7 mouse cellular contexts compared by ENCODE assay signal in the genomic region with DNA sequence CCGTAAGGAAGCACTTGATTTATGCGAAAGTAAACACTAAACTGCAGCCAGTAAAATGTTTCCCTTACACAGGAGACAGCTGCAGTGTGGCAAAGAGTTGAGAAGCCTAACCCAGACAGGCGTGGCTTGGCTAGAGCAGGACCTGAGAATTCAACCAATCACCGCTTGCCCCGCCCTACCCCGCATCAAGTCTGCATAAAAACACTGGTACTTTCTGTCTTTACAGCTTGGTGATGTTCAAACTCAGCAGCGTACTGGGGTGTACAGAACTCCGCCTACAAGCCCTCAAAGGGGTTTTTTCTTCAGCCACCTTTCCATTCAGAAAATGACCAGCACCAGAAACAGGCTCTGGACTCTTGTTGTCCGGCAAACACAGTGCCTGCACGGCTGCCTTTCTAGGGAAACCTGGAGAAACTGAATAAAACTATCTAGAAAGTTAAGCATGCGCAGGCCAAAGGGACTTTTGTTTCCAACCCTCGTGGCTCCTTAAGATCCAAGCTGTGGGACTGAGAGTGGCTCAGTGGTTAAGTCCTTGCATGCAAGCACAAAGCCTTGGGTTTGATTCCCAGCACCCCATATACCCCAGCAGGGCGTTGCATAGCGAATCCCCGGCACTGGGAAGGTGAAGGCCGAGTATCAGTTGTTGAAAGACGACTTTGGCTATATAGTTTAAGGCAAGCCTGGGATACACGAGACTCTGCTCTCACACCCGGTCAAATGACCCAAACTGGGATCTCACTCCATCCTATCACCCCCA. TPM values are rescaled to one million over a fixed set of nuclear protein-coding genes. Genes with fewer than 3 reads are reported as not detected.
DNase-seq lines count a peak whose midpoint lies in the region; ATAC-seq lines count a peak whose summit lies in the region.

No protein-coding gene starts in this region.

- DNase-seq in MEL-GATA-1-ER (ENCODE audit: extremely low read depth, low read depth) = peak; percentile 88
- DNase-seq in brain, adult 2 months (ENCODE audit: low read depth, low spot score) = peak; percentile 78
- DNase-seq in heart, postnatal 10 days = peak; percentile 60 to 64
- DNase-seq in kidney, postnatal 4 days = peak; percentile 80 to 87
- DNase-seq in spleen, postnatal 36 days (ENCODE audit: low spot score in 2 of 2) = peak; percentile 69 to 81

- peak; percentile 81 for ATAC-seq in erythroid progenitor cell, adult 5-6 weeks (replicated peaks; ENCODE audit: low FRiP score, poor library complexity, severe bottlenecking)
- peak; percentile 68 for ATAC-seq in megakaryocyte progenitor cell, adult 5-6 weeks (replicated peaks; ENCODE audit: poor library complexity)

- intact Hi-C loops in heart, postnatal 10 days (cut with DNase I) = loop anchor here (5.0 kb wide), 1 partner anchor 55 kb away; no protein-coding TSS in a partner anchor

RNA-seq across cellular contexts. Expression of a gene that starts 0.9 kb away (rescaled TPM):
- 5.8 and 8.0 TPM in 2 replicates for total RNA-seq in erythroid progenitor cell, adult 5-6 weeks (2015; ENCODE audit: low replicate concordance)
- total RNA-seq in erythroid progenitor cell, adult 5-6 weeks (2017; ENCODE audit: low replicate concordance) = 18.7 and 19.3 TPM in 2 replicates
- total RNA-seq in heart, postnatal 10 days (2021) = 1 to 10 TPM; 1.5 to 2.3 TPM
- 0.37 and 0.91 TPM in 2 replicates for total RNA-seq in megakaryocyte progenitor cell, adult 5-6 weeks (2015)
- total RNA-seq in megakaryocyte progenitor cell, adult 5-6 weeks (2017) = 0.68 and 0.79 TPM in 2 replicates

RNA-seq across cellular contexts. Expression of a gene that starts 7.7 kb away (rescaled TPM):
- total RNA-seq in erythroid progenitor cell, adult 5-6 weeks (2015; ENCODE audit: low replicate concordance) = 108 and 118 TPM in 2 replicates
- 89.5 and 99.1 TPM in 2 replicates for total RNA-seq in erythroid progenitor cell, adult 5-6 weeks (2017; ENCODE audit: low replicate concordance)
- 100 to 1,000 TPM; 121 to 124 TPM for total RNA-seq in heart, postnatal 10 days (2021)
- 42.9 and 52.3 TPM in 2 replicates for total RNA-seq in megakaryocyte progenitor cell, adult 5-6 weeks (2015)
- total RNA-seq in megakaryocyte progenitor cell, adult 5-6 weeks (2017) = 28.1 and 28.3 TPM in 2 replicates

RNA-seq across cellular contexts. Expression of a gene that starts 22.5 kb away (rescaled TPM):
- not detected in 2 replicates for total RNA-seq in erythroid progenitor cell, adult 5-6 weeks (2015; ENCODE audit: low replicate concordance)
- not detected in 2 replicates for total RNA-seq in erythroid progenitor cell, adult 5-6 weeks (2017; ENCODE audit: low replicate concordance)
- not detected for total RNA-seq in heart, postnatal 10 days (2021)
- total RNA-seq in megakaryocyte progenitor cell, adult 5-6 weeks (2015) = not detected in 2 replicates
- not detected in 2 replicates for total RNA-seq in megakaryocyte progenitor cell, adult 5-6 weeks (2017)

RNA-seq across cellular contexts. Expression of a gene that starts 56.2 kb away (rescaled TPM):
- 11.3 and 11.5 TPM in 2 replicates for total RNA-seq in erythroid progenitor cell, adult 5-6 weeks (2015; ENCODE audit: low replicate concordance)
- 5.4 and 9.2 TPM in 2 replicates for total RNA-seq in erythroid progenitor cell, adult 5-6 weeks (2017; ENCODE audit: low replicate concordance)
- 1 to 10 TPM; 2.7 to 3.4 TPM for total RNA-seq in heart, postnatal 10 days (2021)
- total RNA-seq in megakaryocyte progenitor cell, adult 5-6 weeks (2015) = 1.8 and 3.8 TPM in 2 replicates
- total RNA-seq in megakaryocyte progenitor cell, adult 5-6 weeks (2017) = 0.78 and 0.87 TPM in 2 replicates

RNA-seq across cellular contexts. Expression of a gene that starts 59.3 kb away (rescaled TPM):
- 0.42 TPM in 1 of 2 replicates, not detected in the other for total RNA-seq in erythroid progenitor cell, adult 5-6 weeks (2015; ENCODE audit: low replicate concordance)
- total RNA-seq in erythroid progenitor cell, adult 5-6 weeks (2017; ENCODE audit: low replicate concordance) = 1.8 TPM in 1 of 2 replicates, not detected in the other
- 1 to 10 TPM; 1.7 to 2.1 TPM for total RNA-seq in heart, postnatal 10 days (2021)
- 3.0 and 6.1 TPM in 2 replicates for total RNA-seq in megakaryocyte progenitor cell, adult 5-6 weeks (2015)
- total RNA-seq in megakaryocyte progenitor cell, adult 5-6 weeks (2017) = 5.3 and 8.6 TPM in 2 replicates

Comparison
In these comparisons a context has a peak if more than half of its experiments do, and no peak if none do; other contexts are left out.
1. Peak in every context shown above with its lines: DNase-seq and ATAC-seq.